Mouse (Mus musculus) ovary, postnatal 10 days (tissue): Measurements from ENCODE around the gene Rwdd2a.
"Not testable (repeated sequence)": the region's sequence is repeated elsewhere in the genome, so short reads cannot be mapped to it uniquely, and the experiment has no call there.

Source experiments
- DNase-seq: peaks from one replicate; pipeline ENCODE4 v3.0.0; 2022; ENCODE audit warnings: low spot score

Rwdd2a gene

GRCm38 (mm10) chr9:86592676-86593668 lies 21.2 kb downstream of the Rwdd2a start:
- DNase-seq, result no peak

DNA sequence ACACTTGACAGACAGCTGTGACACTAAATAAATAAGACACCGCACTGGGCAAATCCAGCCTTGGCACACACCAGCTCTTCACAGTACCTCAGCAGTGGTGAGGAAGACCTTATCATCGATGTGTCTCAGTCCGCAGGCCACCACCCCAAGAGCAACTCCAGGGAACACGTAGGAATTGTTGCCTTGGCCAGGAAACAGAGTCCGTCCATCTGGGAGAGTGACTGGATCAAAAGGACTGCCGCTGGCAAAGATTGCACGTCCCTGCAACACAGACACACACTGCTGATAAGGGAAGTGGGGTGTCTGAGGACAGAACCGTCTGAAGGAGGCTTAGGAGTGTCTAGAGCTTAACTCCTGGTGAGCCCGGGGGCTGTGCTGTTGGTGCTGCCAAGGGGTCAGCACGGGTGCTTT lies 22.6 kb downstream of the Rwdd2a start:
- not testable (repeated sequence) for DNase-seq

DNA sequence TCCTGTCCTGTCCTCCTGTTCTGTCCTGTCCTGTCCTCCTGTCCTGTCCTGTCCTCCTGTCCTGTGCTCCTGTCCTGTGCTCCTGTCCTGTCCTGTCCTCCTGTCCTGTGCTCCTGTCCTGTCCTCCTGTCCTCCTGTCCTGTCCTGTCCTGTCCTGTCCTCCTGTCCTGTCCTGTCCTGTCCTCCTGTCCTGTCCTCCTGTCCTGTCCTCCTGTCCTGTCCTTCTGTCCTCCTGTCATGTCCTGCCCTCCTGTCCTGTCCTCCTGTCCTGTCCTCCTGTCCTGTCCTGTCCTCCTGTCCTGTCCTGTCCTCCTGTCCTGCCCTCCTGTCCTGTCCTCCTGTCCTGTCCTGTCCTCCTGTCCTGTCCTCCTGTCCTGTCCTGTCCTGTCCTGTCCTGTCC lies 25.2 kb downstream of the Rwdd2a start:
- DNase-seq, result not testable (repeated sequence)

DNA sequence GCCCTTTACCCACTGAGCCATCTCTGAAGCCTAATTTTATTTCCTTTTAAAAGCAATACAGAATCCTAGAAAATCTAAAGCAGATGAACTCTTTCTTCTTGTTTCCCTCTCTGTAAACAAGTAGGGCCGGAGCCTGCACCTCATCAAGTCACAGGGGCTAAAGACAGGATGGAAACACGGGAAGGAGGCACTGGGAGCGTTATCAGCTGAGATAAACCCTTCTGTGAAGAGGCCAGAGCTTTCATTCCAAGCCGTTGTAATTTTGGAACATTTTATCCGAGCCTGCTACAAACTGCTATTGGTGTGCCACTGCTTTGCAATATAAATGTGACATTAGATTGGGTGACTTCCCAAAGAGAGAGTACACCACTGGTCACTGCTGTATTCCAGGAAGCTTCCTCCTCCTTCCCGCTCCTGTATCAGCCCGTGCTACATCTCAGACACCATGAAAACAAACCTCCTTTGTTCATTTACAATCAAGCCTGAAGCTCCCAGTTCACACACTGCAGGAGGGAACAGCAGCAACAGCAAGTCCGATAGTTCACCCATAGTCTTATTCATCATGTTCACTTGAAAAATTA lies 28.0 kb downstream of the Rwdd2a start:
- DNase-seq, result no peak

DNA sequence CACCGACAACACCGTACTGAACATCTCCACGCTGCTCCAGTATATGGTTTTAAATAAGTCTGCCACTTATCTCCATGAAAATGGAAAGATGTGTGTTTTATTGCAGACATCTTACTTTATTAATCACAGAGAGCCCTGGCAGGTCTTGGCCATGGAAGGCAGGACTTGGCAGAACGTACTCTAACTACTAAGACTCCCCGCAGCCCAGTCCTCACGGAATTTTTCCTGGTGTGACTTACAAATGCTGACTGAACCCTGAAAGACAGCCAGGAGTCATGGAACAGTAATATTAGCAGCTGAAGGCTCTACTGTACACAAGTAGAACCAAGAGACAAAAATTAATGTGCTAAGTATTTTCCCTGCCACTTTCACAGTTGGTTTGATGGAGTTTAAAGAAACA lies 34.0 kb downstream of the Rwdd2a start:
- no peak for DNase-seq

DNA sequence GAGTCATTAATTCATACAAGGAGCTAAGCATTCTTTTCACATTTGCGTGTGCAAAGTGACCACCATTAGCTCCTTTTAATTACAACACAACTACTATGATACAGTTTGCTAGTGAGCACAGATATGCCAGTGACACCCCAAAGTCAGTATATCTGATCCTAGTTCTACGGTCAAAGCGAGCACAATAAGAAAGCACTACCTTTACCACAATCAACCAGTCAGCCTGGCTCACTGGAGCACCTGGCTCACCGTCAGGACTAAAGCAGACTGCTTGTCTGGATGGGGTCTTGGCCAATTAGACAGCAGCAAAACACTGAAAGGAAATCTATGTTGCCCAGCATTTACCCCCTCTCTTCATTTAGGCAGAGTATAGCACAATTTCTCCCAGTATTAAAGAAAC lies 40.3 kb downstream of the Rwdd2a start:
- DNase-seq, result no peak

DNA sequence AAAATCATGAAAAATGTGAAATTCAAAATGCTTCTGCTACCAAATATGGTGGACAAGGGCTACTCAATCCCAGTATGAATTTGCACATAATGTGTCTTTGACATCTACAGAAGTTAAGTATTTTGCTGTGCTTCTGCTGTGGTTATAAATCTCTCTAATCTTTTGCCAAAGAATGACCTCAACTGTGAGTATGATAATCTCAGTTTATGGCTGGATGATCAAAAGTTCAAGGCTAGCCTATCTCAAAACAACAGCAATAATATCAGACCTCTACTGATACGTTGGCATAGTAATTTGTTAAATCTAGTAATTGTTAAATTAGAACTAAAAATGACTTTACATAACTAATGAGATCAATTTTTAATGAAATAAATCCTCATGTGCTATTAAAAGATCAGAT lies 44.0 kb downstream of the Rwdd2a start:
- no peak for DNase-seq

DNA sequence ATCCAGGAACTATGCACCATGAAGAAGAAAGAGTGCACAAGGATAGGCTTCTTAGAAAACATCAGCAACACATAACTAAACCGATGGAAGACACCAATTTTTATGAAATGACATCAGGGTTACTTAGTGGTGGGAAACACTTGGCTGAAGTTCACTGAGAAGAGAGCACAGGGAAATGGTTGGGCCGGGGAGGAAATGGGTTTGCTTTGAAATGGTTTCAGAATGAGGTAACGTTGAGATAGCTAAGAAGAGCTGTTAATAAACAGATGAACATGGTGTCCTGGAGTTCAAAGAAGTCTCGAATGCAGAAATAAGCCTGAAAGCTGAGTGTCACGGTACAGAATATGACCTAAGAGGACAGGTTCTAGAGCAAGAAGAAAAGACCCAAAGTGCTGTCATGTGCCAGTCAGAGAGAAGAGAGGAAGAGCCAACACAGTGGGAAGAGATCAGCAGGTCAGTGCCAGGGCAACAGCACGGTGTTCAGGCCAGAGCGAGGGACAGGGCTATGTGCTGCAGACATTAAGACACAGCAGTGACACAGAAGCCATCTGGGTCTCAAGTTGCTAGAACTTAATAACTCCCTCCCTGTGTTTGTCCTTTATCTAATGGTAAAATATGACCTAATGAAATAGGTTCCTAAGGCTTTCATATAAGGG lies 46.2 kb downstream of the Rwdd2a start:
- no peak for DNase-seq

DNA sequence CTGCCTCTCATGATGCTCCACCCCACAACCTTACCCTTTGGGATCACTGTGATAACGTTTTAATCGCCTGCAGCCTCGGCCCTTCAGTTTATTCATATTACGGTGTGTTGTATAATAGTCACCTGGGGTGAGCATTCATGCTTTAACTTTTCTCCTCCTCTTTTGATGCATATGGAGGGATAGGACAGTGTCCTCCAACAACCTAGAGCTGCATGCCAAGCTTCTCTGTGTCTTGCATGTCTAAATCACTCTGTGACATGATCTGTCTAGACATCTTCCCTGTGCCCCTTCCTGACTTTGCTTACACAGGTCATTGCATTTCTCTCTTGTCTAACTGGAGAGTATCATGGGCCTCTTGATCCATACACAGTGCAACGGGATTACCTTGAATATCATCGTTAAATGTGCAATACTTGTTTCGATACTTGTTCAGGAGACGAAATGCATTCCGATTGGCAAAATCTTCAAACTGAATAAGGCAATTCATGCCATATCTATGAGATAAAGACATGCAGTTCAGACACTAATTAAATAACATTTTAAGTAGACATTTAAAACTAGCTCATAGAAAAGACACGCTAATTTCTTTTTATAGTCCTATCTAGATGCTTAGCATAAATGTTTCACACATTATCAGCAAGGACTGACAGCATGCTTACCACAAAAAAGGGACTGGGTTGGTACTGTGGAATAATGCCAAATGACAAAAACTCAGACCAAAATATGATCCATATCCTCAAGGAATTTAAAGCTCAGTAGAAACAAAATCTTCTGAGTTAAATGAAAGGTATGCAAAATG lies 47.7 kb downstream of the Rwdd2a start:
- no peak for DNase-seq

- DNase-seq, result no peak
Measured at GRCm38 (mm10) chr9:86622062-86622461, 50.3 kb downstream of the Rwdd2a start.

DNA sequence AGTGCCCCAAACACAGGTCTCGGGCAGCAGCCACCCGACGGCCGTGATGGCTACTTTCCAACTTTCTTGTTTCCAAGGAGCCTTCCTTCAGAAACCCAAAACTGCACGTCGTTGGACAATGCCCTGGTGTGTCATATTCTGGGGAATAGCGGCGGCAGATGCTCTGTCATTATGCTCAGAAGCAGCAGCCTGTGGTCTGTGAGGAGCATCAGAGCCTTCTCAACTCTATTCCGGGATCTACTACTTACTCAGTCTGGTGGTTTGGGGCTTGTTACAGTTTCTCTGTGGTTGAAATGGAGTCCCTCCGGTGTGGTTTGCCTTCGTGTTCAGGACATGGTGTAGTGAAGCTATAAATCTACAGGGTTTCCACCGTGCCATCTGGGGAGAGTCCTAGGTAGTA lies 52.2 kb downstream of the Rwdd2a start:
- no peak for DNase-seq
